Mouse (Mus musculus) lung, postnatal 0 days (tissue): ENCODE results near the gene Agt. TPM values are rescaled to one million over a fixed set of nuclear protein-coding genes. Genes with fewer than 3 reads are reported as not detected.

Experiments
- ATAC-seq: fragments of 200-750 bp; cut with Nextera tagmentation; 2 replicates; pipeline ENCODE4 v1.8.0; 2017; ENCODE audit warnings: moderate library complexity
- DNase-seq: peaks from one replicate; pipeline ENCODE4 v3.0.0-alpha.2; 2016; ENCODE audit warnings: low spot score
- H3K27ac ChIP-seq: fragments of 300-500 bp; sonication (generic); 2 replicates; pipeline ENCODE4 v1.5.1; 2014; ENCODE audit warnings: antibody characterized with exemption, mild to moderate bottlenecking, low read length, mixed read lengths
- H3K27me3 ChIP-seq: fragments of 300-500 bp; sonication (generic); replicated peaks from 2 replicates; pipeline ENCODE4 v1.6.1; 2014; ENCODE audit warnings: low read length, mixed read lengths; ENCODE audit not compliant: insufficient read depth
- H3K36me3 ChIP-seq: fragments of 300-500 bp; sonication (generic); 2 replicates; pipeline ENCODE4 v1.6.1; 2014; ENCODE audit warnings: low read length, mixed read lengths; ENCODE audit not compliant: insufficient read depth
- H3K4me1 ChIP-seq: fragments of 300-500 bp; sonication (generic); 2 replicates; pipeline ENCODE4 v1.6.1; 2014; ENCODE audit warnings: antibody characterized with exemption, low read depth, low read length, mixed read lengths; ENCODE audit not compliant: insufficient read depth
- H3K4me2 ChIP-seq: fragments of 300-500 bp; sonication (generic); replicated peaks from 2 replicates; pipeline ENCODE4 v1.6.1; 2014; ENCODE audit warnings: low read depth, mild to moderate bottlenecking, low read length, moderate library complexity, mixed read lengths
- H3K4me3 ChIP-seq: fragments of 300-500 bp; sonication (generic); 2 replicates; pipeline ENCODE4 v1.5.1; 2014; ENCODE audit warnings: low read depth, low read length
- H3K9ac ChIP-seq: fragments of 300-500 bp; sonication (generic); replicated peaks from 2 replicates; pipeline ENCODE4 v1.6.1; 2014; ENCODE audit warnings: low read depth, mild to moderate bottlenecking
- H3K9me3 ChIP-seq: fragments of 300-500 bp; sonication (generic); 2 replicates; pipeline ENCODE4 v1.6.1; 2016; ENCODE audit warnings: low read length, mixed read lengths
- CTCF ChIP-seq: IDR thresholded peaks from 2 replicates; pipeline ENCODE4 v1.5.1; 2016; ENCODE audit warnings: antibody characterized with exemption, mild to moderate bottlenecking
- EP300 ChIP-seq: IDR thresholded peaks from 2 replicates; pipeline ENCODE4 v1.6.1; 2016; ENCODE audit warnings: antibody characterized with exemption, mild to moderate bottlenecking, control low read depth
- WGBS: fragments of 180-500 bp; shearing (Covaris S2); extraction: QIAGEN DNeasy Blood & Tissue Kit; methylation state at CpG from one replicate; pipeline ENCODE4 v1.1.7; 2014; 5-methylcytosine and 5-hydroxymethylcytosine counted together
- polyA plus RNA-seq: library from polyadenylated mRNA; unstranded; fragments of >200 nt; fragmentation: Nextera tagmentation; extraction: Ambion mirVana; gene quantifications from 2 replicates; pipeline ENCODE4 v1.2.1, GENCODE M21; 2015

Agt gene
- polyA plus RNA-seq, 1 experiment from 2014 or later: 133 TPM

- DNase-seq: no peak
- no peaks in the 10 kb centered on the region for H3K4me1 ChIP-seq
- no peaks in the 10 kb centered on the region for H3K36me3 ChIP-seq
- H3K9ac ChIP-seq: no peak overlapping the region
- no peak overlapping the region for H3K27ac ChIP-seq
- no peaks in the 10 kb centered on the region for H3K9me3 ChIP-seq
- no peak for ATAC-seq
- no peak overlapping the region for H3K4me3 ChIP-seq
- H3K4me2 ChIP-seq: no peak overlapping the region
- 63% methylated on average over 5 of the region's 5 CpGs for WGBS
- H3K27me3 ChIP-seq: no peaks in the 10 kb centered on the region
- TF ChIP-seq CTCF (peak; percentile 56), EP300 (no peak)
Observed at GRCm38 (mm10) chr8:124604066-124604465, 34.6 kb upstream of the Agt start.

- TF ChIP-seq CTCF: no peak
- no peak for TF ChIP-seq EP300
- H3K9ac ChIP-seq: no peak overlapping the region
- H3K27ac ChIP-seq: no peak overlapping the region
- DNase-seq (no peak), ATAC-seq (no peak)
- no peaks in the 10 kb centered on the region for H3K9me3 ChIP-seq
- H3K4me3 ChIP-seq: no peak overlapping the region
- no peak overlapping the region for H3K4me2 ChIP-seq
- H3K4me1 ChIP-seq: no peaks in the 10 kb centered on the region
- 50% methylated on average over 4 of the region's 4 CpGs for WGBS
- H3K27me3 ChIP-seq: no peaks in the 10 kb centered on the region
- H3K36me3 ChIP-seq: no peaks in the 10 kb centered on the region
Observed at GRCm38 (mm10) chr8:124589393-124589792, 19.9 kb upstream of the Agt start.

GRCm38 (mm10) chr8:124586556-124586955 is 17.1 kb upstream of the Agt start:
- 84% methylated on average over 2 of the region's 2 CpGs for WGBS
- H3K27ac ChIP-seq: no peak overlapping the region
- no peaks in the 10 kb centered on the region for H3K4me1 ChIP-seq
- no peaks in the 10 kb centered on the region for H3K27me3 ChIP-seq
- H3K4me3 ChIP-seq: no peak overlapping the region
- H3K9ac ChIP-seq: no peak overlapping the region
- DNase-seq (peak; percentile 19), ATAC-seq (no peak)
- H3K4me2 ChIP-seq: no peak overlapping the region
- no peaks in the 10 kb centered on the region for H3K9me3 ChIP-seq
- no peaks in the 10 kb centered on the region for H3K36me3 ChIP-seq
- TF ChIP-seq EP300 (no peak), CTCF (no peak)

GRCm38 (mm10) chr8:124585718-124586425 is 16.4 kb upstream of the Agt start:
- Histone ChIP-seq H3K4me2 (no peak overlapping the region), H3K4me3 (no peak overlapping the region), H3K27me3 (no peaks in the 10 kb centered on the region), H3K9ac (no peak overlapping the region), H3K36me3 (no peaks in the 10 kb centered on the region), H3K9me3 (no peaks in the 10 kb centered on the region), H3K4me1 (no peaks in the 10 kb centered on the region), H3K27ac (no peak overlapping the region)
- peak; percentile 50 for DNase-seq
- ATAC-seq: peak; percentile 67
- TF ChIP-seq CTCF (no peak), EP300 (peak; percentile 30; the same call in 1 of the 2 replicates)
- 39% methylated on average over 3 of the region's 3 CpGs for WGBS

GRCm38 (mm10) chr8:124576751-124577150 is 7.2 kb upstream of the Agt start:
- no peaks in the 10 kb centered on the region for H3K9me3 ChIP-seq
- peak; percentile 58 for ATAC-seq
- WGBS: 38% methylated on average over 1 of the region's 1 CpGs
- H3K4me2 ChIP-seq: no peak overlapping the region
- H3K9ac ChIP-seq: no peak overlapping the region
- H3K4me3 ChIP-seq: no peak overlapping the region
- no peaks in the 10 kb centered on the region for H3K4me1 ChIP-seq
- H3K27me3 ChIP-seq: no peaks in the 10 kb centered on the region
- H3K27ac ChIP-seq: no peak overlapping the region
- H3K36me3 ChIP-seq: no peaks in the 10 kb centered on the region
- TF ChIP-seq EP300 (no peak), CTCF (no peak)
- peak; percentile 68 for DNase-seq

- Histone ChIP-seq H3K27ac (no peak within 1 kb of the TSS), H3K4me3 (no peak within 1 kb of the TSS), H3K4me1 (no peaks in the 10 kb centered on the region), H3K36me3 (no peaks in the 10 kb centered on the region), H3K27me3 (no peaks in the 10 kb centered on the region), H3K9me3 (no peaks in the 10 kb centered on the region), H3K4me2 (no peak within 1 kb of the TSS), H3K9ac (no peak within 1 kb of the TSS)
- 69% methylated on average over 8 of the region's 8 CpGs for WGBS
- ATAC-seq: no peak
- no peak for DNase-seq
- TF ChIP-seq EP300 (no peak), CTCF (no peak)
Observed at GRCm38 (mm10) chr8:124575811-124576210, 6.3 kb upstream of the Agt start, which contains the start of gene Capn9. Gene Capn9 (plus strand): TSS chr8:124576111.
